Mouse (Mus musculus): Measurements from ENCODE around the gene Crhr2.

The Crhr2 gene

DNA sequence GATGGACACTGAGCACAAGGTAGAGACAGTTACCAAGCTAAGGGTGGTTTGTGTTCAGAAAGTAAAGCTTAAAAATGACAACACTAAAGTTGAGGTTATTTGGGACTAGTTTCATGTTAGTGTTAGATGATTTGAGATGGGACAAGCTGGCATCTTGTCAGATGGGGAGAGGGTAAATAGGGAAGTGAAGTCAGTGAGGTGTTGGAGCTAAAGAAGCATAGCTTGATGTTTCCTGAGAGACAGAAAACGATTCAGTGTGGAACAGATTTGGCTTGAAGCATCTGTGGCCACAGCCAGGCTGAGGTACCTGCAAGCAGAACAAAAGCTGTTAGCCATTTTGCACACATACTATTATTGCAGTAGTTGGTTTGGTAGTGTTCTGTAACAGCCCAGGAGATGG, 87.5 kb downstream of the Crhr2 start:
- DNase-seq (ENCODE audit: low read depth, low spot score) = no peak

DNA sequence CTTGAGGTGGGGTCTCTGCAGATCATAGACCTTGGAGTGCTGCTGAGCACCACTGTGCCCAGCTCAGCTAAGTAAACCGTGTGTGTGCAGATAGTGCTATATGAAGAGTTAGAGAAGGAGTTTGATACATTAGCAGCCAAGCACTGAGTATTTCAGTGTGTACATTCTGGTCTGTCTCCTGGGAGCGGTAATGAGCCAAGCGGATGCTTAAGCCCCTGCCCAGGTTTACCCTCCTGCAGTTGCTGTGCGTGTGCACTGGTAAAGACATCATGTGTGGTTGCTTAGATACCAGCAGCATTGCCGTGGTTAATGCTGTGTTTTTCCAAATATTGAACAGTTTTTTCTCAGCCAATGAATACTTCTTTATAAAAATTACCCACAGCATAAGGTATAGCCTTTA, 88.3 kb downstream of the Crhr2 start:
- DNase-seq (ENCODE audit: low read depth, low spot score) = no peak

DNA sequence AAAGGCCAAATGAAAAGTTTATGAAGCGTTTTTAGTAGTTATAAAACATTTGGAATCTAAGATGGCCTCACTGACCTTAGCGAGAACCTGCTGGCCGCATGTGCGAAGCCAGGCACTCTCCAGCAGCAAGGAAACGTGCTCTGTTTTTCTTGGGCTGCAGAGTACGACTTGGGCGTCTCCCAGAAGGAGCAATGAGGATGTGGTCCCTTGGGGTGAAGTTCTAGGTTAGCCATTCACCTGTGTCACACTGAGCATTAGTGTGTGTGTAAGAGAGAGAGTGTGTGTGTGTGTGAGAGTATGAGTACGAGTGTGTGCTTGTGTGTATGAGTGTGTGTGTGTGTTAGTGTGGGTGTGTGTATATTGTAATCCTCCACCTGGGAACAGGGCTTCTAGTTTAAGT, 89.6 kb downstream of the Crhr2 start:
- DNase-seq (ENCODE audit: low read depth, low spot score) = no peak

Data from ES-CJ7 (cell line).